Mouse (Mus musculus): ENCODE measurements around the gene Fkrp. TPM values are rescaled to one million over a fixed set of nuclear protein-coding genes. Genes with fewer than 3 reads are reported as not detected.

Gene Fkrp
- total and polyA plus RNA-seq, 3 experiments, result 40.3 to 52.8 (median 49.5) TPM

DNA sequence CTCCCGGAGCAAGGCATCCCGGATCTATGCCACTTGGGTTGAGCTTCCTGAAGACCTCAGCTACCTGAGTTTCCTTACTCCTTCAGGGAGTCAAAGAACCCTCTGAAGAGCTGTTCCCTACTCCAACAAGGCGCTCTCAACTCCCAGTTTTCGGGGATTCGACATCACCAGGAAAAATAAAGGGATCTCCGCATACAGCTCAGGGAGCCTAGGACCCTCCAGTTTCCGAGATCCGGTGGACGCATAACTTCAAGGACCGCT, 35.0 kb downstream of the Fkrp start:
- H3K4me3 ChIP-seq, result peak overlapping the region; percentile 69
- intact Hi-C loops (cut with DNase I), result loop anchor here (1.0 to 5.0 kb wide), 2 partner anchors 20 to 34 kb away; no protein-coding TSS in a partner anchor
- 0% methylated on average over 10 of the region's 10 CpGs for WGBS
- peaks cover 2% of the 10 kb centered on the region; the same call in 1 of the 2 replicates for H3K27me3 ChIP-seq (ENCODE audit: control insufficient read depth, insufficient read depth, low read length)
- H3K9ac ChIP-seq (ENCODE audit: low read depth, low read length), result peak overlapping the region; percentile 93
- H3K79me2 ChIP-seq (replicated peaks; ENCODE audit: control insufficient read depth, insufficient read depth, low read length), result 0 out of 2 replicates have a peak, but pooled peaks cover 1% of the 10 kb centered on the region
- peak overlapping the region; percentile 77 for H3K27ac ChIP-seq
- TF ChIP-seq CTCF (IDR thresholded peaks at IDR 0.05) (no peak), POLR2A (IDR thresholded peaks at IDR 0.05; ENCODE audit: insufficient read depth, low read depth, low read length) (no peak), EP300 (IDR thresholded peaks at IDR 0.05; ENCODE audit: insufficient read depth, low read depth, low read length) (no peak)
- no peak for DNase-seq
- H3K4me1 ChIP-seq (ENCODE audit: control insufficient read depth, insufficient read depth, low read length), result peaks cover 10% of the 10 kb centered on the region
- H3K36me3 ChIP-seq (ENCODE audit: control insufficient read depth, insufficient read depth, low read length), result no peaks in the 10 kb centered on the region

DNA sequence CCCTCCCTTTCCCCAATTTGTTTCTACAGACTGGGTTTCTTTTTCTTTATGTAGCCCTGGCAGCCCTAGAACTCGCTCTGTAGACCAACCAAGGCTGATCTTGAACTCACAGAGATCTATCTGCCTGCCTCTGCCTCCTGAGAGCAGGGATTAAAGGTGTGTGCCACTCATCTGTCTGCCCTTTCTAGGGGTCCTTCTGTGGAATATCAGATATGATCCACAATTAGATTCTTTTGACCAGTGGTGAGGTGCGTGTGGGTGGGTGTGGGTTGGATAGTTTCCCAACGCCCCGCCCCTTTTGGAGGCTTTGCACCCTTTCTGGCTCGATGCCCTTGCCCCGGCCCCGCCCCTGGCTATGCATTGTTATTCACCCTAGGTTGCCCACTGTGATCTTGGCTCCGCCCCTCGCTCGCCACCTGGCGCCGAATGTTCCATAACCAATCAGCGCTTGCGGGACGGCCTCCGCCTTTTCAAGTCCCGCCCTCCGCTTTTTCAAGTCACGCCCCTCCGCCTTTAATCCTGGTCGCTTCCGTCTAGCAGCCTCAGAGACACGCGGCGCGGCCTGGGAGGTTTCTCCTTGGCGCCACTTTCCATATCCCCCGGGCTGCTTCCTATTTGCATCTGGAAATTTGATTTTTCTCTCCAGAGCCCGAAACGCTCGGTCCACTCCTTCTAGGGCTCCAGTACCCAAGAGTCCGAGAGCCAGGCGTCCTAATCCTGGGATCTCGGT, 35.5 kb downstream of the Fkrp start, which contains the start of gene Slc1a5:
Gene Slc1a5 (plus strand): TSS at position 516 of the 730 bp plus-strand sequence.
- Histone ChIP-seq H3K27ac (peak within 1 kb of the TSS; percentile 77), H3K9ac (ENCODE audit: low read depth, low read length) (peak within 1 kb of the TSS; percentile 93), H3K36me3 (ENCODE audit: control insufficient read depth, insufficient read depth, low read length) (no peaks in the 10 kb centered on the region), H3K79me2 (replicated peaks; ENCODE audit: control insufficient read depth, insufficient read depth, low read length) (0 out of 2 replicates have a peak, but pooled peaks cover 1% of the 10 kb centered on the region), H3K4me3 (peak within 1 kb of the TSS; percentile 69), H3K4me1 (ENCODE audit: control insufficient read depth, insufficient read depth, low read length) (peaks cover 10% of the 10 kb centered on the region), H3K27me3 (ENCODE audit: control insufficient read depth, insufficient read depth, low read length) (peaks cover 2% of the 10 kb centered on the region; the same call in 1 of the 2 replicates)
- peak; percentile 91 to 93 for DNase-seq
- 4% methylated on average over 34 of the region's 34 CpGs for WGBS
- peak; percentile 99 for TF ChIP-seq POLR2A (IDR thresholded peaks at IDR 0.05; ENCODE audit: insufficient read depth, low read depth, low read length)
- TF ChIP-seq EP300 (IDR thresholded peaks at IDR 0.05; ENCODE audit: insufficient read depth, low read depth, low read length), result no peak
- TF ChIP-seq CTCF (IDR thresholded peaks at IDR 0.05), result peak; percentile 23
- intact Hi-C loops (cut with DNase I), result loop anchor here (1.0 to 5.0 kb wide), 2 partner anchors 20 to 34 kb away; no protein-coding TSS in a partner anchor

DNA sequence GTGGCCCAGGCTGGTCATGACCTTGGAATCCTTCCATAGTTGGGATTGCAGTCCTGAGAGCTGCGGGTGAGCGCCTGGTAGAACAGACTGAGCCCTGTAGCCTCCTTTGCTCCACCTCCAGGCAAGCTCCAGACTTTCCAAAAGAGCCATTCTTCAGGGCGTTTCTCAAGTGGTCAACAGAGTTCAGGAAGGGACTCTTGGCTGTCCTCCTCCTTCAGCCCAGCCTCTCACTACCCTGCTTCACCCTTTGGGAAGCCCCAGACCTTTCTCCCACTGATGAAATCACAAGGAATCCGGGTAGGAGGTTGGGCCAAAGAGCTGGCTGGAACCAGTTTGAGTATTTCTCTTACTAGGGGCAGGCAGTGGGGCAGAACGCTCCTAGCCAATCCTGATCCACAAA, 36.5 kb downstream of the Fkrp start:
- Histone ChIP-seq H3K79me2 (replicated peaks; ENCODE audit: control insufficient read depth, insufficient read depth, low read length) (0 out of 2 replicates have a peak, but pooled peaks cover 1% of the 10 kb centered on the region), H3K4me3 (no peak overlapping the region), H3K4me1 (ENCODE audit: control insufficient read depth, insufficient read depth, low read length) (peaks cover 10% of the 10 kb centered on the region), H3K27ac (peak overlapping the region; percentile 77; the same call in 1 of the 2 replicates), H3K36me3 (ENCODE audit: control insufficient read depth, insufficient read depth, low read length) (no peaks in the 10 kb centered on the region), H3K9ac (ENCODE audit: low read depth, low read length) (no peak overlapping the region), H3K27me3 (ENCODE audit: control insufficient read depth, insufficient read depth, low read length) (peaks cover 2% of the 10 kb centered on the region; the same call in 1 of the 2 replicates)
- intact Hi-C loops (cut with DNase I), result loop anchor here (5.0 kb wide), 1 partner anchor 33 kb away; no protein-coding TSS in a partner anchor
- TF ChIP-seq CTCF (IDR thresholded peaks at IDR 0.05) (0 out of 2 replicates have a peak, but pooled peaks have one; percentile 12), EP300 (IDR thresholded peaks at IDR 0.05; ENCODE audit: insufficient read depth, low read depth, low read length) (peak; percentile 43; the same call in 1 of the 2 replicates), POLR2A (IDR thresholded peaks at IDR 0.05; ENCODE audit: insufficient read depth, low read depth, low read length) (no peak)
- WGBS, result 44% methylated on average over 5 of the region's 5 CpGs
- DNase-seq, result peak; percentile 60 to 80

DNA sequence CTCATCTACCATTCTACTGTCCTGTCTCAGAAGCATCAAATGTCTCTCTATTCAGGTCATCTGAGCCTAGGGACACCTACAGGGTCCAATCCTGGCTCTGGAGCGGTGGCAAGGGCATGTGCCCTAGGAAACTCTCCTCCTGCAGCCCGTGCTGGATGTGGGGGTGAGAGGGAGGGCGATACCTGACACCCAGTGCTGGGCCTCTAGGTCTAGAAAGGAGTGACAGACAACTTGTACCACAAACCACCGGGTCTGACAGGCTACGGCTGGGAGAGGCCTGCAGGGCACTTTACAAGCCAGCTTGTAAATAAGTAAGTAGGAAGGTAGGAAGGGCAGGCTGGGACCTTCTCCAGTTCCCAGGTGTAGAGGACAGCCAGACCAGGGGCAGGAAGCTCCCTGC, 40.6 kb downstream of the Fkrp start:
- Histone ChIP-seq H3K27me3 (ENCODE audit: control insufficient read depth, insufficient read depth, low read length) (no peaks in the 10 kb centered on the region), H3K9ac (ENCODE audit: low read depth, low read length) (no peak overlapping the region), H3K4me1 (ENCODE audit: control insufficient read depth, insufficient read depth, low read length) (peaks cover 3% of the 10 kb centered on the region), H3K4me3 (no peak overlapping the region), H3K36me3 (ENCODE audit: control insufficient read depth, insufficient read depth, low read length) (no peaks in the 10 kb centered on the region), H3K79me2 (replicated peaks; ENCODE audit: control insufficient read depth, insufficient read depth, low read length) (no peaks in the 10 kb centered on the region), H3K27ac (no peak overlapping the region)
- 72% methylated on average over 5 of the region's 5 CpGs for WGBS
- intact Hi-C loops (cut with DNase I), result no loop called here
- TF ChIP-seq EP300 (IDR thresholded peaks at IDR 0.05; ENCODE audit: insufficient read depth, low read depth, low read length), result no peak
- TF ChIP-seq CTCF (IDR thresholded peaks at IDR 0.05), result no peak
- TF ChIP-seq POLR2A (IDR thresholded peaks at IDR 0.05; ENCODE audit: insufficient read depth, low read depth, low read length), result no peak
- DNase-seq, result no peak

DNA sequence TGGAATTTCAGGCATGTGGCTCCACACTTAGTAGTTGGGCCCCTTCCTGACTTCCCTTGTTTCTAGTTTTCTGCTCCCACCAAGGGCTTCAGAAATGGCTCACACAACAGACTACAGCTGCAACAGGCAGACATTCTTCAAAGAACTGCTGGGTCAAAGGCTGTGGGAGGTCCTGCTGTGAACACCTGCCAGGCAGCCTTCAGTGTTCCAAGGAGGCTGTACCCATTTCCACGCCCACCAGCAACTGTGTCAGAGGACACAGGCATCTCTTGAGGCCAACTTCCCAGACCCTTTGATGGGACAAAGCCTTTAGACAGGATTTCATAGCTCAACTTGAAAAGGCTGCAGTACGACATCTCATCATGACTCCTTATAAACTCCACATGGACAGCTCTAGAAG, 50.1 kb downstream of the Fkrp start:
- DNase-seq, result peak in 1 of 2 experiments; percentile 23
- H3K27ac ChIP-seq, result no peak overlapping the region
- peaks cover 4% of the 10 kb centered on the region; the same call in 1 of the 2 replicates for H3K4me1 ChIP-seq (ENCODE audit: control insufficient read depth, insufficient read depth, low read length)
- H3K4me3 ChIP-seq, result no peak overlapping the region
- TF ChIP-seq EP300 (IDR thresholded peaks at IDR 0.05; ENCODE audit: insufficient read depth, low read depth, low read length) (no peak), CTCF (IDR thresholded peaks at IDR 0.05) (no peak)
- H3K36me3 ChIP-seq (ENCODE audit: control insufficient read depth, insufficient read depth, low read length), result no peaks in the 10 kb centered on the region
- 81% methylated on average over 2 of the region's 2 CpGs for WGBS
- H3K27me3 ChIP-seq (ENCODE audit: control insufficient read depth, insufficient read depth, low read length), result no peaks in the 10 kb centered on the region
- intact Hi-C loops (cut with DNase I), result no loop called here
- no peaks in the 10 kb centered on the region; the same call in 1 of the 2 replicates for H3K79me2 ChIP-seq (replicated peaks; ENCODE audit: control insufficient read depth, insufficient read depth, low read length)
- H3K9ac ChIP-seq (ENCODE audit: low read depth, low read length), result no peak overlapping the region

Measured in heart, adult 2 months (tissue).